Mouse (Mus musculus): Measurements from ENCODE around the gene Spink4. TPM values are rescaled to one million over a fixed set of nuclear protein-coding genes. Genes with fewer than 3 reads are reported as not detected.
"Not testable (repeated sequence)": the region's sequence is repeated elsewhere in the genome, so short reads cannot be mapped to it uniquely, and the experiment has no call there.

The Spink4 gene
- polyA plus RNA-seq, 1 experiment from 2014 or later = 0.58 TPM

- no peak overlapping the region for H3K9ac ChIP-seq
- WGBS (ENCODE audit: insufficient replicate concordance) = 44% methylated on average over 20 of the region's 20 CpGs
- ATAC-seq = no peak
- no peaks in the 10 kb centered on the region for H3K9me3 ChIP-seq (replicated peaks)
- H3K27me3 ChIP-seq (replicated peaks) = no peaks in the 10 kb centered on the region
- no peaks in the 10 kb centered on the region for H3K36me3 ChIP-seq
- no peak overlapping the region for H3K4me3 ChIP-seq
- H3K27ac ChIP-seq = no peak overlapping the region
- peak overlapping the region; percentile 18; the same call in 1 of the 2 replicates for H3K4me2 ChIP-seq
- no peaks in the 10 kb centered on the region for H3K4me1 ChIP-seq
These were observed 11.4 kb upstream of the Spink4 start for GRCm38 (mm10) chr4:40908261-40908969.

- no peaks in the 10 kb centered on the region for H3K9me3 ChIP-seq (replicated peaks)
- H3K27ac ChIP-seq = no peak overlapping the region
- no peaks in the 10 kb centered on the region for H3K27me3 ChIP-seq (replicated peaks)
- H3K4me2 ChIP-seq = no peak overlapping the region
- no peak overlapping the region for H3K4me3 ChIP-seq
- no peaks in the 10 kb centered on the region for H3K36me3 ChIP-seq
- no peak for ATAC-seq
- H3K9ac ChIP-seq = no peak overlapping the region
- peaks cover under 1% of the 10 kb centered on the region for H3K4me1 ChIP-seq
These were observed 5.5 kb upstream of the Spink4 start for GRCm38 (mm10) chr4:40914287-40914867.

- Histone ChIP-seq H3K9me3 (replicated peaks) (no peaks in the 10 kb centered on the region), H3K4me3 (no peak overlapping the region), H3K27me3 (replicated peaks) (no peaks in the 10 kb centered on the region), H3K9ac (no peak overlapping the region), H3K4me1 (peaks cover 9% of the 10 kb centered on the region), H3K36me3 (no peaks in the 10 kb centered on the region), H3K27ac (no peak overlapping the region), H3K4me2 (no peak overlapping the region)
- 71% methylated on average over 5 of the region's 5 CpGs for WGBS (ENCODE audit: insufficient replicate concordance)
- no peak for ATAC-seq
These were observed 3.9 kb upstream of the Spink4 start for GRCm38 (mm10) chr4:40915947-40916346.

GRCm38 (mm10) chr4:40916592-40917155 is 3.2 kb upstream of the Spink4 start:
- Histone ChIP-seq H3K4me2 (no peak overlapping the region), H3K9me3 (replicated peaks) (no peaks in the 10 kb centered on the region), H3K9ac (no peak overlapping the region), H3K27ac (no peak overlapping the region), H3K4me3 (no peak overlapping the region), H3K4me1 (peaks cover 9% of the 10 kb centered on the region), H3K36me3 (no peaks in the 10 kb centered on the region), H3K27me3 (replicated peaks) (no peaks in the 10 kb centered on the region)
- WGBS (ENCODE audit: insufficient replicate concordance) = 80% methylated on average over 7 of the region's 7 CpGs
- no peak for ATAC-seq

- no peak overlapping the region for H3K27ac ChIP-seq
- H3K9ac ChIP-seq = no peak overlapping the region
- no peaks in the 10 kb centered on the region for H3K27me3 ChIP-seq (replicated peaks)
- H3K4me3 ChIP-seq = no peak overlapping the region
- H3K9me3 ChIP-seq (replicated peaks) = no peaks in the 10 kb centered on the region
- no peaks in the 10 kb centered on the region for H3K36me3 ChIP-seq
- WGBS (ENCODE audit: insufficient replicate concordance) = 65% methylated on average over 2 of the region's 2 CpGs
- no peak overlapping the region for H3K4me2 ChIP-seq
- ATAC-seq = no peak
- H3K4me1 ChIP-seq = peaks cover 9% of the 10 kb centered on the region
These were observed 724 bp downstream of the Spink4 start for GRCm38 (mm10) chr4:40920576-40920975.

- Histone ChIP-seq H3K36me3 (no peaks in the 10 kb centered on the region), H3K4me3 (no peak overlapping the region), H3K4me1 (peaks cover 9% of the 10 kb centered on the region), H3K27me3 (replicated peaks) (no peaks in the 10 kb centered on the region), H3K9ac (no peak overlapping the region), H3K4me2 (no peak overlapping the region), H3K9me3 (replicated peaks) (no peaks in the 10 kb centered on the region), H3K27ac (no peak overlapping the region)
- WGBS (ENCODE audit: insufficient replicate concordance) = 52% methylated on average over 3 of the region's 3 CpGs
- no peak for ATAC-seq
These were observed 1.4 kb downstream of the Spink4 start for GRCm38 (mm10) chr4:40921288-40921687.

- no peak for ATAC-seq
- Histone ChIP-seq H3K27me3 (replicated peaks) (no peaks in the 10 kb centered on the region), H3K9ac (no peak overlapping the region), H3K4me3 (no peak overlapping the region), H3K4me2 (no peak overlapping the region), H3K4me1 (peaks cover 9% of the 10 kb centered on the region), H3K36me3 (no peaks in the 10 kb centered on the region), H3K9me3 (replicated peaks) (no peaks in the 10 kb centered on the region), H3K27ac (no peak overlapping the region)
- WGBS (ENCODE audit: insufficient replicate concordance) = 73% methylated on average over 6 of the region's 6 CpGs
These were observed 3.3 kb downstream of the Spink4 start for GRCm38 (mm10) chr4:40923087-40923651.

GRCm38 (mm10) chr4:40925568-40925967 is 5.7 kb downstream of the Spink4 start:
- no peak for ATAC-seq
- H3K9me3 ChIP-seq (replicated peaks) = no peaks in the 10 kb centered on the region
- H3K4me1 ChIP-seq = no peaks in the 10 kb centered on the region
- no peaks in the 10 kb centered on the region for H3K27me3 ChIP-seq (replicated peaks)
- WGBS (ENCODE audit: insufficient replicate concordance) = 66% methylated on average over 3 of the region's 3 CpGs
- no peak overlapping the region for H3K27ac ChIP-seq
- H3K36me3 ChIP-seq = no peaks in the 10 kb centered on the region
- H3K9ac ChIP-seq = no peak overlapping the region
- no peak overlapping the region for H3K4me3 ChIP-seq
- H3K4me2 ChIP-seq = no peak overlapping the region

- Histone ChIP-seq H3K4me2 (no peak overlapping the region), H3K4me3 (no peak overlapping the region), H3K4me1 (peaks cover 5% of the 10 kb centered on the region), H3K27me3 (replicated peaks) (no peaks in the 10 kb centered on the region), H3K36me3 (peaks cover 26% of the 10 kb centered on the region), H3K27ac (no peak overlapping the region), H3K9ac (no peak overlapping the region), H3K9me3 (replicated peaks) (no peaks in the 10 kb centered on the region)
- WGBS (ENCODE audit: insufficient replicate concordance) = 74% methylated on average over 7 of the region's 7 CpGs
- no peak for ATAC-seq
These were observed 9.2 kb downstream of the Spink4 start for GRCm38 (mm10) chr4:40929046-40929445.

GRCm38 (mm10) chr4:40933694-40934093 is 13.8 kb downstream of the Spink4 start:
- Histone ChIP-seq H3K9me3 (replicated peaks) (no peaks in the 10 kb centered on the region), H3K4me3 (no peak overlapping the region), H3K27ac (0 out of 2 replicates have a peak overlapping the region, but pooled peaks have one; percentile 46), H3K9ac (no peak overlapping the region), H3K4me1 (peaks cover 15% of the 10 kb centered on the region), H3K4me2 (no peak overlapping the region), H3K36me3 (peaks cover 70% of the 10 kb centered on the region), H3K27me3 (replicated peaks) (no peaks in the 10 kb centered on the region)
- no peak for ATAC-seq
- 86% methylated on average over 5 of the region's 5 CpGs for WGBS (ENCODE audit: insufficient replicate concordance)

- Histone ChIP-seq H3K36me3 (peaks cover 77% of the 10 kb centered on the region), H3K4me1 (peaks cover 15% of the 10 kb centered on the region), H3K27ac (peak overlapping the region; percentile 46; the same call in 1 of the 2 replicates)
- H3K4me2 ChIP-seq; H3K27me3 ChIP-seq (replicated peaks); H3K4me3 ChIP-seq; H3K9me3 ChIP-seq (replicated peaks); H3K9ac ChIP-seq: not testable (repeated sequence)
- 63% methylated on average over 3 of the region's 3 CpGs for WGBS (ENCODE audit: insufficient replicate concordance)
- ATAC-seq = peak; percentile 72
These were observed 14.5 kb downstream of the Spink4 start for GRCm38 (mm10) chr4:40934369-40934768.

GRCm38 (mm10) chr4:40936175-40936839 is 16.5 kb downstream of the Spink4 start:
- Histone ChIP-seq H3K36me3 (peaks cover 96% of the 10 kb centered on the region), H3K27ac (no peak overlapping the region)
- no peak for ATAC-seq

More at GRCm38 (mm10) chr4:40936175-40936839, 16.5 kb downstream of the Spink4 start:
- no peaks in the 10 kb centered on the region for H3K27me3 ChIP-seq (replicated peaks)
- H3K4me2 ChIP-seq = no peak overlapping the region
- peaks cover 11% of the 10 kb centered on the region for H3K9me3 ChIP-seq (replicated peaks)
- H3K9ac ChIP-seq = no peak overlapping the region
- H3K4me1 ChIP-seq = peaks cover 15% of the 10 kb centered on the region
- H3K4me3 ChIP-seq = no peak overlapping the region
- 80% methylated on average over 9 of the region's 9 CpGs for whole genome bisulfite sequencing (ENCODE audit: insufficient replicate concordance)
